Comparison of ENCODE assay signal across 24 mouse cellular contexts in the genomic region with DNA sequence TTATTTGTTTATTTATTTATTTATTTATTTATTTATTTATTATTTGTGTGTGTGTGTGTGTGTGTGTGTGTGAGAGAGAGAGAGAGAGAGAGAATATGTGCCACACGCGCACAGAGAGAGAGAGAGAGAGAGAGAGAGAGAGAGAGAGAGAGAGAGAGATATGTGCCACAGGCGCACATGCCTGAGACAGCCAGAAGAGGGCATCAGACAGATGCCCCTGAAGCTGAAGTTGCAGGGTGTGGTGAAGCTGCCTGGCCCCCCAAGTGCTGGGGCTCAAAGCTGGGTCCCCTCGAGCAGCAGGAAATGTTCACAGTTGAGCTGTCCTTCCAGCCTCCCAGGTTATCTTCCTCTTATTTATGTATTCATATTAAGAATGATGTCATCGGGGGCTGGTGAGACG. TPM values are rescaled to one million over a fixed set of nuclear protein-coding genes. Genes with fewer than 3 reads are reported as not detected.
DNase-seq lines count a peak whose midpoint lies in the region; ATAC-seq and TF ChIP-seq lines count a peak whose summit lies in the region.
"Had no signal": no experiment of that assay in that cellular context is flagged by ENCODE, and none has a peak within 500 bp of the region (broad histone marks: within the 10 kb centered on the region; RNA-seq: fewer than 3 reads in every experiment).

No protein-coding gene starts in this region.

- no peaks in the 10 kb centered on the region for H3K36me3 ChIP-seq in forebrain, postnatal 0 days (ENCODE audit: insufficient read depth)
- H3K36me3 ChIP-seq in forebrain, embryonic 16.5 days (ENCODE audit: control insufficient read depth, insufficient read depth): no peaks in the 10 kb centered on the region
- H3K36me3 ChIP-seq in liver, adult 2 months (ENCODE audit: control insufficient read depth, insufficient read depth, low read length): no peaks in the 10 kb centered on the region

- H3K9me3 ChIP-seq in forebrain, postnatal 0 days (ENCODE audit: low read length): no peaks in the 10 kb centered on the region
- H3K9me3 ChIP-seq in forebrain, embryonic 16.5 days (ENCODE audit: control insufficient read depth, low read length): no peaks in the 10 kb centered on the region
- H3K9me3 ChIP-seq: embryonic facial prominence, embryonic 15.5 days; heart, embryonic 13.5 days; limb, embryonic 13.5 days; lung, embryonic 15.5 days had no signal

- H3K4me1 ChIP-seq in forebrain, postnatal 0 days (ENCODE audit: insufficient read depth): no peaks in the 10 kb centered on the region
- H3K4me1 ChIP-seq in forebrain, embryonic 16.5 days (replicated peaks; ENCODE audit: control insufficient read depth, insufficient read depth, low read length): no peaks in the 10 kb centered on the region
- 0 out of 2 replicates have a peak, but pooled peaks cover 2% of the 10 kb centered on the region for H3K4me1 ChIP-seq in liver, adult 2 months (ENCODE audit: control insufficient read depth, insufficient read depth, low read length)
- H3K4me1 ChIP-seq: embryonic facial prominence, embryonic 15.5 days; limb, embryonic 13.5 days; lung, embryonic 15.5 days had no signal

- DNase-seq in forebrain, postnatal 0 days: no peak
- no peak for DNase-seq in liver, adult 2 months (ENCODE audit: extremely low read depth, low read depth, low spot score)
- no peak for DNase-seq in liver
- peak; percentile 15 for DNase-seq in thymus, postnatal 4 days
- no peak for DNase-seq in thymus, adult 18-20 months
- DNase-seq: adrenal gland, postnatal 25 days; B cell, adult 2 months; cerebellum, adult 11-12 months; cerebellum, postnatal 14 days; embryo, embryonic 11 days; heart, postnatal 36 days; kidney, adult 8-10 months; kidney, postnatal 36 days; retina, postnatal 1 day; right cerebral cortex, postnatal 4 days had no signal

- no peaks in the 10 kb centered on the region for H3K79me2 ChIP-seq in liver, adult 2 months (ENCODE audit: control insufficient read depth, insufficient read depth, low read length)

- ATAC-seq in forebrain, postnatal 0 days: no peak
- ATAC-seq in forebrain, embryonic 16.5 days: no peak
- no peak for ATAC-seq in erythroblast, adult 5-6 weeks (replicated peaks; ENCODE audit: low FRiP score, poor library complexity, severe bottlenecking)
- ATAC-seq in monocyte, adult 5-6 weeks (replicated peaks; ENCODE audit: insufficient number of reproducible peaks, low FRiP score, low TSS enrichment, poor library complexity, severe bottlenecking): no peak
- ATAC-seq: hindbrain, embryonic 16.5 days had no signal

- H3K9ac ChIP-seq in forebrain, postnatal 0 days: no peak overlapping the region
- H3K9ac ChIP-seq in forebrain, embryonic 16.5 days (replicated peaks; ENCODE audit: low read depth, low read length): no peak overlapping the region
- H3K9ac ChIP-seq in liver, adult 2 months (ENCODE audit: low read depth, low read length): no peak overlapping the region
- H3K9ac ChIP-seq: embryonic facial prominence, embryonic 15.5 days; heart, embryonic 13.5 days; limb, embryonic 13.5 days; lung, embryonic 15.5 days had no signal

- no peak overlapping the region for H3K4me2 ChIP-seq in forebrain, postnatal 0 days (ENCODE audit: low read depth)
- H3K4me2 ChIP-seq in forebrain, embryonic 16.5 days (ENCODE audit: low read length): no peak overlapping the region
- H3K4me2 ChIP-seq: embryonic facial prominence, embryonic 15.5 days; heart, embryonic 13.5 days; limb, embryonic 13.5 days; lung, embryonic 15.5 days; midbrain, embryonic 11.5 days had no signal

- no peak overlapping the region for H3K4me3 ChIP-seq in forebrain, postnatal 0 days (ENCODE audit: low read depth, low read length)
- H3K4me3 ChIP-seq in forebrain, embryonic 16.5 days (replicated peaks; ENCODE audit: low read length): no peak overlapping the region
- no peak overlapping the region for H3K4me3 ChIP-seq in liver, adult 2 months (ENCODE audit: insufficient read depth, low read depth, low read length)
- H3K4me3 ChIP-seq: embryonic facial prominence, embryonic 15.5 days; heart, embryonic 13.5 days; limb, embryonic 13.5 days; lung, embryonic 15.5 days had no signal

- TF ChIP-seq POLR2A in liver, adult 2 months (IDR thresholded peaks at IDR 0.05; ENCODE audit: extremely low read depth, insufficient read depth, low read length): no peak

- H3K27me3 ChIP-seq in forebrain, postnatal 0 days (ENCODE audit: insufficient read depth, low read length): no peaks in the 10 kb centered on the region
- no peaks in the 10 kb centered on the region for H3K27me3 ChIP-seq in forebrain, embryonic 16.5 days (replicated peaks; ENCODE audit: control insufficient read depth, insufficient read depth, low read length)
- H3K27me3 ChIP-seq in liver, adult 2 months (ENCODE audit: control insufficient read depth, insufficient read depth, low read length): no peaks in the 10 kb centered on the region
- H3K27me3 ChIP-seq: embryonic facial prominence, embryonic 15.5 days; heart, embryonic 13.5 days; limb, embryonic 13.5 days; lung, embryonic 15.5 days had no signal

- no peak overlapping the region for H3K27ac ChIP-seq in forebrain, postnatal 0 days (ENCODE audit: low read depth, low read length)
- no peak overlapping the region for H3K27ac ChIP-seq in forebrain, embryonic 16.5 days (ENCODE audit: low read length)
- H3K27ac ChIP-seq in liver, adult 2 months (replicated peaks; ENCODE audit: insufficient read depth, low read depth, low read length): no peak overlapping the region
- H3K27ac ChIP-seq: embryonic facial prominence, embryonic 15.5 days; heart, embryonic 13.5 days; limb, embryonic 13.5 days; lung, embryonic 15.5 days had no signal

- TF ChIP-seq CTCF in forebrain, postnatal 0 days (IDR thresholded peaks at IDR 0.05; ENCODE audit: low read depth): peak; percentile 13; the same call in 1 of the 2 replicates
- peak; percentile 48 for TF ChIP-seq CTCF in liver, adult 2 months (IDR thresholded peaks at IDR 0.05; ENCODE audit: low read depth, low read length)

- 93% methylated on average over 6 of the region's 6 CpGs for WGBS in forebrain, postnatal 0 days
- 92% methylated on average over 6 of the region's 6 CpGs for WGBS in forebrain, embryonic 16.5 days
- whole genome bisulfite sequencing in liver, adult 2 months: 94% methylated on average over 6 of the region's 6 CpGs

RNA-seq across cellular contexts. Expression of a gene that starts 32.3 kb away (rescaled TPM):
- total RNA-seq in forebrain, postnatal 0 days (2014; rRNA removed): 15.8 and 23.3 TPM in 2 replicates
- polyA plus RNA-seq in forebrain, postnatal 0 days (2015; fragmentation: Nextera tagmentation; extraction: Ambion mirVana): 7.6 and 18.7 TPM in 2 replicates
- 14.5 and 21.0 TPM in 2 replicates for polyA plus RNA-seq in forebrain, embryonic 16.5 days (2015; fragmentation: Nextera tagmentation; extraction: Ambion mirVana)
- 0.74 and 1.3 TPM in 2 replicates for total RNA-seq in liver, adult 2 months (2014; rRNA removed)
- polyA plus RNA-seq in liver, adult 2 months (2012; rRNA removed): 0.22 and 0.43 TPM in 2 replicates
- total RNA-seq in erythroblast, adult 5-6 weeks (2015; ENCODE audit: low replicate concordance): 56.9 and 61.2 TPM in 2 replicates
- 170 and 204 TPM in 2 replicates for total RNA-seq in erythroblast, adult 5-6 weeks (2017; ENCODE audit: low replicate concordance)
- total RNA-seq in monocyte, adult 5-6 weeks (2017): 3.9 to 4.6 TPM (median 4.4 TPM) in 3 replicates
